Mouse (Mus musculus): ENCODE measurements around the gene Abi2. TPM values are rescaled to one million over a fixed set of nuclear protein-coding genes. Genes with fewer than 3 reads are reported as not detected.

The Abi2 gene
- total and polyA plus RNA-seq, 3 experiments = 15.0 to 75.2 (median 16.0) TPM

GRCm38 (mm10) chr1:60489660-60490059 lies 80.2 kb downstream of the Abi2 start:
- DNase-seq (ENCODE audit: low read depth, low spot score) = no peak
- H3K79me2 ChIP-seq (ENCODE audit: control insufficient read depth, insufficient read depth, low read length, poor library complexity) = no peaks in the 10 kb centered on the region
- H3K36me3 ChIP-seq (ENCODE audit: control insufficient read depth in 1 of 2, insufficient read depth in 2 of 2, low read length in 2 of 2) = no peaks in the 10 kb centered on the region

DNA sequence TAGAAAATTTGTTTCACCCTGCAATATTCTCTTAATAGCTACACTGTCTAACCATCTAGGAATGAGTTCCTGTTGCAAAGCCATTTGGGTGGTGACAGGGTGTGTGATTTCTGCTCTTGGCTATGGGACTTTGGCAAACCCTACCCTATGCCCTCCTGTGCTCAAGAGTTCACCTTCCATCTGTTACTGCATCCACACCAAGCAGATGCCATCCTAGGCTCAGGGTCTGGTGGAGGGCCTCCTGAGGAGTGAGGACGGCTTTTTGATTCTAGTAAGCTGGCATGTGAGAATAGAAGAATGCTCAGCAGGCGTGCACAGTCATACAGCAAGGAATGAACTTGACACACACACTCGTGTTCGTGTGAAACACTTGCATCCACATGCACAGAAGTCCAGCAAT lies 81.1 kb downstream of the Abi2 start:
- Histone ChIP-seq H3K27ac (ENCODE audit: control insufficient read depth, low read depth, low read length) (no peak overlapping the region), H3K79me2 (ENCODE audit: control insufficient read depth, insufficient read depth, low read length, poor library complexity) (no peaks in the 10 kb centered on the region), H3K4me1 (ENCODE audit: control insufficient read depth in 1 of 2, insufficient read depth in 2 of 2, low read length in 2 of 2) (no peaks in the 10 kb centered on the region), H3K4me3 (ENCODE audit: control insufficient read depth in 1 of 2, insufficient read depth in 1 of 2, low read depth in 2 of 2, low read length in 2 of 2) (no peak overlapping the region), H3K9me3 (replicated peaks; ENCODE audit: insufficient read depth, low read length) (no peaks in the 10 kb centered on the region), H3K9ac (ENCODE audit: control insufficient read depth, low read depth, low read length, poor library complexity, severe bottlenecking) (no peak overlapping the region), H3K27me3 (ENCODE audit: control insufficient read depth in 1 of 2, insufficient read depth in 2 of 2, low read length in 2 of 2) (no peaks in the 10 kb centered on the region), H3K36me3 (ENCODE audit: control insufficient read depth in 1 of 2, insufficient read depth in 2 of 2, low read length in 2 of 2) (no peaks in the 10 kb centered on the region)
- DNase-seq (ENCODE audit: low read depth, low spot score) = no peak
- TF ChIP-seq BHLHE40 (IDR thresholded peaks at IDR 0.05; ENCODE audit: borderline replicate concordance, low read depth, low read length) = no peak
- no peak for TF ChIP-seq NRF1 (IDR thresholded peaks at IDR 0.05; ENCODE audit: insufficient read depth, low read depth, low read length, poor library complexity, severe bottlenecking)
- TF ChIP-seq SIN3A (IDR thresholded peaks at IDR 0.05; ENCODE audit: low read length) = no peak
- TF ChIP-seq KAT2A (conservative IDR thresholded peaks at IDR 0.05; ENCODE audit: low read depth, low read length) = no peak
- TF ChIP-seq POLR2AphosphoS5 (IDR thresholded peaks at IDR 0.05; ENCODE audit: borderline replicate concordance, low read depth, low read length) = no peak
- no peak for TF ChIP-seq RAD21 (IDR thresholded peaks at IDR 0.05; ENCODE audit: low read depth, low read length)
- no peak for TF ChIP-seq USF2 (IDR thresholded peaks at IDR 0.05; ENCODE audit: borderline replicate concordance in 1 of 2, insufficient read depth in 1 of 2, low read depth in 1 of 2, low read length in 2 of 2)
- no peak for TF ChIP-seq EP300 (IDR thresholded peaks at IDR 0.05; ENCODE audit: low read depth in 1 of 2, low read length in 2 of 2)

More at GRCm38 (mm10) chr1:60489660-60490059, 80.2 kb downstream of the Abi2 start:
- no peak overlapping the region for H3K27ac ChIP-seq (ENCODE audit: control insufficient read depth, low read depth, low read length)
- no peak for TF ChIP-seq E2F4 (IDR thresholded peaks at IDR 0.05; ENCODE audit: borderline replicate concordance, low read depth, low read length)
- TF ChIP-seq MYC (IDR thresholded peaks at IDR 0.05; ENCODE audit: low read depth, low read length) = no peak
- no peak for TF ChIP-seq MAZ (IDR thresholded peaks at IDR 0.05; ENCODE audit: low read depth, low read length)
- TF ChIP-seq USF1 (IDR thresholded peaks at IDR 0.05; ENCODE audit: low read depth, low read length) = no peak
- TF ChIP-seq NRF1 (IDR thresholded peaks at IDR 0.05; ENCODE audit: insufficient read depth, low read depth, low read length, poor library complexity, severe bottlenecking) = no peak
- TF ChIP-seq POLR2A (IDR thresholded peaks at IDR 0.05; ENCODE audit: control insufficient read depth in 1 of 2, insufficient read depth in 1 of 2, low read depth in 1 of 2, low read length in 2 of 2, poor library complexity in 1 of 2) = no peak
- no peak for TF ChIP-seq BHLHE40 (IDR thresholded peaks at IDR 0.05; ENCODE audit: borderline replicate concordance, low read depth, low read length)
- no peak for TF ChIP-seq CHD2 (IDR thresholded peaks at IDR 0.05; ENCODE audit: low read length)
- TF ChIP-seq USF2 (IDR thresholded peaks at IDR 0.05; ENCODE audit: borderline replicate concordance in 1 of 2, insufficient read depth in 1 of 2, low read depth in 1 of 2, low read length in 2 of 2) = no peak
- no peak for TF ChIP-seq POLR2AphosphoS5 (IDR thresholded peaks at IDR 0.05; ENCODE audit: borderline replicate concordance, low read depth, low read length)
- TF ChIP-seq GABPA (IDR thresholded peaks at IDR 0.05; ENCODE audit: low read depth, low read length) = no peak
- no peak for TF ChIP-seq SMC3 (IDR thresholded peaks at IDR 0.05; ENCODE audit: low read depth, low read length)
- no peak for TF ChIP-seq MXI1 (IDR thresholded peaks at IDR 0.05; ENCODE audit: low read depth, low read length)
- TF ChIP-seq ZKSCAN1 (IDR thresholded peaks at IDR 0.05; ENCODE audit: low read depth, low read length) = no peak
- no peak for TF ChIP-seq MYB (IDR thresholded peaks at IDR 0.05; ENCODE audit: low read depth, low read length)
- TF ChIP-seq KAT2A (conservative IDR thresholded peaks at IDR 0.05; ENCODE audit: low read depth, low read length) = no peak
- TF ChIP-seq TAL1 (IDR thresholded peaks at IDR 0.05; ENCODE audit: low read length) = no peak
- TF ChIP-seq ZC3H11A (IDR thresholded peaks at IDR 0.05; ENCODE audit: low read depth, low read length) = no peak
- no peaks in the 10 kb centered on the region for H3K27me3 ChIP-seq (ENCODE audit: control insufficient read depth in 1 of 2, insufficient read depth in 2 of 2, low read length in 2 of 2)
- H3K9me3 ChIP-seq (replicated peaks; ENCODE audit: insufficient read depth, low read length) = no peaks in the 10 kb centered on the region
- no peak overlapping the region for H3K9ac ChIP-seq (ENCODE audit: control insufficient read depth, low read depth, low read length, poor library complexity, severe bottlenecking)
- H3K4me3 ChIP-seq (ENCODE audit: control insufficient read depth in 1 of 2, insufficient read depth in 1 of 2, low read depth in 2 of 2, low read length in 2 of 2) = no peak overlapping the region
- no peaks in the 10 kb centered on the region for H3K4me1 ChIP-seq (ENCODE audit: control insufficient read depth in 1 of 2, insufficient read depth in 2 of 2, low read length in 2 of 2)

Measured in MEL (cell line).